Mouse (Mus musculus) MEL-GATA-1-ER (cell line): ENCODE results near the gene Cadps2.

ENCODE experiments used
- DNase-seq: peaks from one replicate; pipeline ENCODE4 v3.0.0-alpha.2; 2012; ENCODE audit warnings: low read depth; ENCODE audit errors: extremely low read depth

Gene Cadps2

DNA sequence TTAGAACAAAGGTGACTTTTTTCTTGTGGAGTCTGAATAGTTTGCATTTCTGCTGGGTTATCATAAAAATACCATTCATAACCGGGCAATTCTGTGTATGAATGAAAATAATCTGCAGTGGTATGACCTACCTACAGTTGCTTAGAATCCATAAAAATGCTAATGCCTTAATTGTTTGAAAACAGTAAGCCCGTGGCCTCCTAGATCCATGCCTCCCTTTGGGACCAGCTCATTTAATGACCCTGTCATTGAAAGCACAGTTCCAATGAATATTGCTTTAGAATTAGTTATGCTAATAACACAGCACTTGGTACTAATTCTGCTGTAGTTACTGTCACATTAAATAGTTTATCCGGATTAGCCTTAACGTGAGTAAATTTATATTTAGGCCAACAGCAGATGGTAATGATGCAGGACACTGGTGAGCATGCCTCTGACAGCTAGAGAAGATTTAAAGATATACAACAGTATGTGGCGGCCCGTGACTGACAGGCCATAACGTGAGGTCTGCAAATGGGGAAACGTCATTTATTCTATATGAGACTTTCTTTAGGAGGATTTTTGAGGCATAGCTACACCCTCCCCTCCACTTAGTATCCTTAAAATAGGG is 477.3 kb downstream of the Cadps2 start:
- DNase-seq: no peak

DNA sequence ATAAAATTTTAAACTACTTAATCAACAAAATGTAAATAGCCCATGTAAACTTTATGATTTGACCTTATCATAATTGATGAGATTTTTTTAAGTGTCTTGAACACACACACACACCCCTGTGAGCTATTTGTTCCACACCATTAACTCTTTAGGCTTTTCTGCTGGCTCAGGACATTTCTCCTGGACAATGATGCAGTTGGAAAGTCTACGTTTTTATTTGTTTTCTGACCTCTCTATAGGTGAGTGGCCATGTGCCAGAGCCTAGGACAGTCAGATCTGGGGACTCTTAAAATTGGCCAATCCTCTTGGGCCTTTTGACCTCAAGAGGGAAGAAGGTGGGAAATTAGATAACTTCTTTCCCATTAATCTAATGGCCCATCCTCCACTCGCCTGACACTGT is 478.6 kb downstream of the Cadps2 start:
- no peak for DNase-seq

DNA sequence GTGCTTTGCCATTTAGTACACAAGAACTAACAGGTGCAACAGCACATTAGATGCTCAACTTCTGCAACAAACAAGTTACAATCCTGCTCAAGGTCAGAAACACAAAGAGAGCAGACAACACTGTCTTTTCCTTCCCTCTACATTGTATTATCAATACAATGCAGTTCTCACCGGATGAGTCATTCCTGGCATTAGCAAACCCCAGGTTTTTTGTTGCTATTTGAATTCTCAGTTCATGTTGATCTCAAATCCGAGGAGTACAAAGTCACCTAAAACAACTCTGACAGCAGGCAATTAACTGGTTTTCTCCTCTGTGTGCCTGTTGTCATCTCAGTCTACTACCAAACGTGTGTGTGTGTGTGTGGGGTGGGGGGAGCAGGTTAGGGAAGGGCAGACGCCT is 483.1 kb downstream of the Cadps2 start:
- no peak for DNase-seq

DNA sequence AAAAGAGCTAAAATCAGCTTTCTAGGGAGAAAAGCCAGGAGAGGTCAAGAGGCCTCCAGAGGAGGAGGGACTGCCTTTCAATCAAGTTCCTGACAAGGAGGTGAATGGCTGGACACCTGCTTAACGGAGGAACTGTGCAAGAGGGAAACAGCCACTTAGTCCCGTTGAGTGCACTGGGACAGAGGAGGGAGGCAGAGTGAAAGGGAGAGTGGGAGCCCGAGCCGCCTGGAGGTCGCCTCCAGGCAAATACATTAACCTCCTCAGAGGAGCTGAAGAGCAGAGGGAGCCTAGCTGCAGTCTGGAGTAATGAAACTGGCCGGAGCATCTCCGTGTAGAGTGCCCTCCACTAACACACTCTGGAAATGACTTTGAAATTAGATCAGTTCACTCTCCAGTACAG is 485.7 kb downstream of the Cadps2 start:
- DNase-seq: no peak

DNA sequence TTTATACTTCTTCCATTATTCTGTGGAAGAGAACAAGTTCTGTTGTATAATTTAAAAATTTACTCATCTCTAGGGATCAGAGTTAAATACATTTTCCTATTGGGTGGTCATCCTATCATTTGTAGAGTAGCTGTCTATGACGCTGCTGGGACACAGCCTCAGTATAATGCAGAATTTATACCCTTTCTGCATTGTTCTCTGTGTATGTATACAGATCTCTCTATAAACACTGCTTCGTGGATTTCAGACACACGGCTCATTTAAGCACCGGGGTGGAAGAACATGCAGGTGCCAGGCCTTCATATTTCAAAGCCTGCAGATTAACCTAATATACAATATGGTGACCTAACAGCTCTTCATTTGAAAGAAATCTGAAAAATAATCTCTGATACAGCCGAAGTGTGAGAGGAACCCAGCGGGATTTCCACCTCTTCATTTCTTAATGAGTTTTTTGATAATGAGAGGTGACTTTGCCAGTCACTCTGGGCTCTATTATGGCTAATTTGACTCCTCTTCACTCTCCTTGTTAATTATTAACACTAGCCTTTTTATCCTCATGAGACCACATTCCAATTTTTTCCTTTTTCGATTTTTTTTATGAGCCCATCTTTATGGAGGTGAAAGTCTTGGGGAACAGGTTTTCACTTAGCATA is 501.7 kb downstream of the Cadps2 start:
- DNase-seq: no peak

DNA sequence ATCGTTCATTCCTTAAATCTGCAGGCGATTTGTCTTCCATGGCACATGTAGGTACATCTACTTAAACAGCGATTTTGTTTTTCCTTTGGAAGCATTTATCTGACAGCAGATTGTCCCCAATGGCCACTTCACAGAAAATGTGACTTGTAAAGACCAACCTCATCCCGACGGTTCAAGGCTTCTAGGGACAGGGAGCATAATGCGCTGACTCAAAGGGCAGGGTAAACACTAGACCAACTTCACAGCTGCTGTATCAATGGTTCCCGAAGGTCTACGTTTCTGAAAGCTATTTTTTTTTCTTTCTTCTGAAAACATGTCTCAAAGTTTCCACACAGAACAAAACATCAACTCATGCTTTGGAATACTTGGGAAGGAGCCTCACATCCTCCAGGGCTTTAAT is 524.3 kb downstream of the Cadps2 start:
- DNase-seq: no peak

DNA sequence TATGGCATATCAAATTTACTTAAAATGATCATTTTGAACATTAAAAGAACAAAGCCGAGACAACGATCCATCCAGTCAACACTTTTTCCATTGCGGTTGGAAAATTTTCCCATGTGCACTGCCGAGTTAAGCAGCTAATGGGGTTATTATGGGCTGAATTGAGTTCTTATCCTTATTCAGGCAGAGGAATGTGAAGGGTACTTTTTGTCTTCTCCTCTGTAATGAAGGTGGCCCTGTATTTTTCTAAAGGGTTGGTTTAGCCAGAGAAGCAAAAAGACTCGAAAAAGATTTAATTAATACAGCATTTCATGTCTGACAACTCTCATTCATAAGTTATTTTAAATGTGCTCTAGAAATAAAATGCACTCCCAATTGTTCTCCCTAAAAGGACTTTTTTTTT is 524.9 kb downstream of the Cadps2 start:
- DNase-seq: no peak

DNA sequence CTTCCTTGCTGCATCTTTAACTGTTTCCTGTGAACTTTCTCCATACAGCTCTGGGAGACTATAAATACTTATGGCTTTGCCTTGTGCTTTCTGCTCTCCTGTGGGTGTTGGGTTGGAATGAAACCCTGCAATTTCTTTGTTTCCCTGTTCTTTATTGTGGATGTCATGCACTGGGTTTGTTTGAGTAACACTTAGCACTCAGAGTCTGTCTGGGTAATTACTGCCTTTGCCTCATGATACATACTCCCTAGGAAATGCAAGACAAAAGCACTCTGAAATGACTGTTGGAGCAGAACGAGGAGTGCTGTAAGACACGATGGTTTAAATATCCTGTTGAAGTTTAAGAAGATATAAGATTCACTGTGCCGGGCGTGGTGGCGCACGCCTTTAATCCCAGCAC is 533.2 kb downstream of the Cadps2 start:
- no peak for DNase-seq

DNA sequence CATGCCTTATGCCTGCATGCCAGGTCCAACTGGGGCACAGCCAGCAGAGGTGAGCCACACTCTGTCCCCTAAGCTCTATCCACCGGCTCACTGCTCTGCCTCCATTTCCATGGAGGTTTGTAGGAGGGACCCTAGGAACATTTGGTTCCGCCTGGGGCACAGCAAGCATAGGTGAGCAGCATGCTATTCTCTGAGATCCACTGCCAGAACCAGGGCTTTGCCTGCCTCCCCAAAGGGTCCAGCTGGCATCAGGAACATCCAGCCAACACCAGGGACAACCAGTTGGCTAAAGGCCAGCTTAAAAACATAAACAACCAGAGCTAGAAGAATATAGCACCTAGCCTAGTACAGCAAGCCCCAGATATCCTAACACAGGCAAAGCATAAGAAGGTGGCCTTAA is 540.6 kb downstream of the Cadps2 start:
- no peak for DNase-seq

DNA sequence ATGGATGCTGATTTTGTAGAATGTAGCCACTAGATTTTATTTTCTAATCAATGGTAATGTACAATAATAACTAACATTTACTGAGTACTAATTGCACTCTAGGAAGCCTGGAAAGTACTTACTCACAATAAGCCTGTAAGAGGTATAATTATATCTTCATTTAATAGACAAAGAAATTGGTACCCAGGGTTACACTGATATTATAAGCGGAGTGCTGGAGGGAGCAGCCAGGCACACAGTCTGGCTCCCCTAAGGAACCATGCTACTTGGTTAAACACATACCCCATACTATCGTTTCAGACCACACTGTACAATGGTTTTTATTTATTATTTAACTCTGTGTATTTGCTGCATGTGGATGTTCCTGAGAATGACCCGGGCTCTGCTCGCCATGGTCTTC is 544.5 kb downstream of the Cadps2 start:
- no peak for DNase-seq

DNA sequence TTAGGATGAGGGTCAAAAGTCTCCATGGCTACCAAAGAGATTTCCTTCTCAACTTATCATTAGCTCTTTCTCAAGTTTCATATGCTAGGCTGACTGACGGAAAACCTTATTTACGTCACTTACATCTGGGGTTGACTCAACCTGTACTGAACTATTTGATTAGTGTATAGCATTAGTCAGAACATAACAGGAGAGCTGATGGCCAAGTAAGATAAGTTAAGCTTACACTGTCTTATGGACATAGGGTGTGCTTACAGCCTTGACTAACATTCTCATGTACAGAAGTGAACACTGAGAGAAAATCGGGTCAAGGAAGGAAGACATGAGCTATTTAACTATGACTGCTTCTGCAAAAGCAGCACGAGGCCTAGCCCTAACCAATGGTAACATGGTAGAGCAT is 550.5 kb downstream of the Cadps2 start:
- no peak for DNase-seq

DNA sequence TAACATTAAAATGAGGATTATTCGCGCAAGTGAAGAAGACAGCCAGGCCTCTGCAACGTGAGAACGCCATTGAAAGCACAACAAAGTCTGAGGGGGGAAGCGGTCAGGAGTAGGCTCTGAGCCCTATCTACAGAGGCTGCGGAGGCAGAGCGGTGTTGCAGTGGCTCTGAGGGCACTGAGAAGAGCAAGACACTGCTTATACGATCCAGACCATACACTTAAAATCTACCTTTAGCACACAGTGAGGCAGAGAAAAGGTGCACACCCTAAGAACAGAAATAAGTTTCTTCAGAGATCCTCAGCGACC is 557.8 kb downstream of the Cadps2 start:
- no peak for DNase-seq

DNA sequence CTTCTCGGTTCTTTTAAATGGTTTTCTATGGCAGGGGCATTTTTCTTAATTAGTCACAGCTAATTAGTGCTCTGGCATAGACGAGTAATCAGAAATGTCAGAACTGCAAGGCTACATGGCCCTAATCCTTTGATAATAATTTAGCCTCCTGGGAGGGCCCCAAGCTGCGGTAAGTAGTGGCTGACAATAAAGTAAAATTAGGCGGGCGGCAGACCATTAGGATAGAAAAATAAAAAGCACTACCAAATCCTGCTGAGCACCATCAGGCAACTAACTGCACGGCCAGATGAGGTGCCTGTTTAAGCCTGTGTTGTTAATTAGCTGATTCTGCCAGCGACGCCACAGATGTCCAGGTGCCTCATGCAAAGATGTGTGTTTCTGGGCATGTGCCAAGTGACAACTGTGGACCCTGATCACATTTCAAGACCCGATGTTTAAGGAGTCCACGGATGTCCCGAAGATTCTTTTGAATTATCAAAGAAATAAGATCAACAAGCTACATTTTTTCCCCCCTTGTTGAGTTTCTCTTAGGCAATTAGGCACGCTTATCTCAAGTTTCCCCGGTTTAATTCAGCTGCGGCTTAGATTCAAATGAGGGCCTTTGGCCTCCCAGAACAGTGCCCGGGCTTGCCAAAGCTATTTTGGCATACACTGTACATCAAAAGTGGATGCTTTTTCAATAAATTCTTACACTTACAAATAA is 558.3 kb downstream of the Cadps2 start:
- DNase-seq: no peak

DNA sequence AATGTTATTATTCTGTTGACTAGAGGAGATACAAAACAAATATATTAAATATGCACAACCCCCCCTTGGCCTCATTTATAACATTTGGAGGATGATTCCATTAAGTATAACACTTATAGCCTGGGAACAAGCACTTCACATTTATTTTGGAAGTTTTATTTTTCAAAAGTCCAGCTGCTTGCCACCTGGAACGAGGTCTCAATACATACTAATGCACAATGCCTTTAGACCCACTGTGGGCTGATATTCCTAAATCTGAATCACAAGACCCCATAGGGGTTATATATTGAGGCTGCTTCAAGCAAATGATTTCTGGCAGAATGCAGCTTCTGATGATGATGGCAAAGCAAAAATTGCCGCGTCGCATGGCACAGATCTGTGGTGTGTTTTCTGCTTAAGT is 565.7 kb downstream of the Cadps2 start:
- DNase-seq: no peak

DNA sequence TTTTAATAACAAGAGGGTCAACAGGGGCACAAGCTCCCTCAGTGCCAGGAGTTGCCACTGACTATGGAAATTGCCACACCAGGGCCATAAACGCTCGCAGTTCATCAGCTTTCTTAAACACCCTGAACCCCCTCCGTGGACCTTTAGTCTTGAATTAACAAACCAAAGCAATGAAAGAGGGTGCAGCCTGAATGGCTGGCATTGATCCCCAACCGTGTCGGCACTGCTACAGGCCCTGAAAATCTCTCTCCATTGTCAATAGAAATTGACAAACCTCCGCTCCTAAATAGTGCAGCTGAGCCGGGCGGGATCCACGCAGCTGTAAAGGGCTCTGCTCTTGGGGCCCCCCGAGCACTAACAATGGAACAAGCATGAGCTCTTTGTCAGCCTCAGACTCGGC is 566.2 kb downstream of the Cadps2 start:
- no peak for DNase-seq

DNA sequence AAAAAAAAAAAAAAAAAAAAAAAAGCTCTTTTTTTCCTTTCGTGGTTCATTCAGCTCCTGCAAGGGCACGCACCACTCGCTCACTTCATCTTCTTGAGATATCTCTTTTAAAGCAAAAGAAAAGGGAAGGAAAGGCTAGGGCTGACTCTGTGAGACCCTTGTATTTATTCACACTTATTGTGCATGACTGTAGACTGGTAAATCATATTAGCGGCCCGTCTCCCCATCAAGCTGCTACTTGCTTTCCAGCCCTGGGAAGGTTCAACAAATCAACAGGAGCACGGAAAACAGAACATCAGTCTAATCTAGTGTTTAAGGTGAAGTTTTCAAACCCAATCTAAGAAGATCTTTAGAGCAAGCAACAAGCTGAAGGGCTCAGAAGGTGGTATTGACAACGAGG is 566.7 kb downstream of the Cadps2 start:
- no peak for DNase-seq

DNA sequence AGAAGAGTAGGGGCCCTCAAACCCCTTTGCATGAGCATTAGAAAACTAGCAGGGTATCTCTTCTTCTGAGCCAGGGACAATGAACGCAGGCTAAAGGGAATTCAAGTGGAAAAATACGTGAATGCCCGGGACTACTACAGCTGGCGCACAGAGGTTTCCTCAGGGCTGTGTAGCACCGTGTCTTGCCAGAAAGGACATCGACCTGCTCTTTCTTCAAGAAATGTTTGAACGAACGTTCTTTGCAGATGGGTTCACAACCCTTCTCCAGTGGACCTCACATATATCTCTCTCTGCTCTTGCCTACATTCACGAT is 578.5 kb downstream of the Cadps2 start:
- no peak for DNase-seq

DNA sequence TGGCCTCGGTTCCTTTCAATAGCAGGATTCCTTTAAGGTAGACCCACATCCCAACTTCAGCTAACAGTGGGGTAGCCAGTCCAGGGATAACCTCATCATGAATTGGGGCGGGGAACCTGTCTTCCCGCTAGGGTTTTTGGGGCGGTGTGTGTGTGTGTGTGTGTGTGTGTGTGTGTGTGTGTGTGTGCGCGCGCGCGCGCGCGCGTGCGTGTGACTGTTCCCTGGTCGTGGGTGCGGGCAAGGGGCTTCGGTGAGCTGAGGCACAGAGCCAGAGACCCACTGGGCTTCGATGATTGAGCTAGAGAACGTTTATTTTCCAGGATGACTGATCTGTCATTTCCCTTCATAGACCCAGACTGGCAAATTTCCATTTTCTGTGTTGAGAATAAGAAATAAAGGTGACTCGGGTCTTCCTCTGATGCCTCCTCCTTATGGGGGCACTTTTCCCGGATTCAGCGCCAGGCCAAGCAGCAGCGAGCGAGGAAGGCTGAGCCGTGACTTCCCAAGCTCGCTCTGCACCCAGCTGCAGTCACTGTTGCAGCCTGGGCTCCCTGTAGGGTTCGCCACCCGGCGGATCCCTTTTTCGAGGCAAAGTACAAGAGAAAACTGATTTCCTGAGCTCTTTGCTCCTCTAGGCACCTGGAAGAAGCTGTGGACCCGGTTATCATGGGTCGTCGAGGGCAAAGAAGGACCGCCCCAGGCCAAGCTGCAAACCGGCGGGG is 579.0 kb downstream of the Cadps2 start:
- no peak for DNase-seq

DNA sequence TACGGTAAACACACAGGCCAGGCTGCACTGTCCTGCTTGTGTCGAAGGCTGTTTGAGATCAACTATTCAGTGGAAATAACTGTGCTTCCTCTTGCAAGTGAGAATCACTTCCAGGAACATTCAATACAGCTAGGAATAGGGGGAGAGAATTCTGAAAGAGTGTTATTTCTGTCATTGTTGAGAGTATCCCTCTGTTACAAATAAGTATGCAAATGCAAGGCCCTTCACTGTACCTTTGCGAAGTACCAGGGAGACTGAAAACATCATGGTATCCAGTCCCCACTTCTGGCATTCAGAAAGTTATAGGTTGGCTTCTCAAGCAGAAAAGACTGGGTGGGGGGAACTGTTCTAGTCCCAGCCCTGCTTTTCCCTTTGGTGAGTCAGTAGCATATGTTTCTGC is 581.2 kb downstream of the Cadps2 start:
- no peak for DNase-seq

DNA sequence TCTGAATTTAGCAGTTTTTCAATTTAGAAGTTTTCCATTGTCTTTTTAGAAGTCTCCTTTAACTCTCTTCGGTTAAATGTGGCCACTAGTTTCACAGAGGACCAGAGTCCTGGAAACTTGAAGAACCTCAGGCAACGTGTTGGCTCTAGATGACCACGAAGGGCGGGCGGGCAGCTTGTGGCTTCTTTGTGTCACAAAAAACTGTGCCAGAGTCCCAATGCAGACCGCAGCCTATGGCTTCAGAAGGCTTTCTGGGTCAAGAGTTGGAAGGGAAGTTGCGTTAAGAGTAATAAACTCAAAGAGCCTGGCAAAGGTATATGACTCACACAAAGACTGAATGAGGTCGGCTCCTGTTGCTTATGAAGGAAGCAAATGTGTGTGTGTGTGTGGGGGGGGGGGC is 584.1 kb downstream of the Cadps2 start:
- DNase-seq: no peak

DNA sequence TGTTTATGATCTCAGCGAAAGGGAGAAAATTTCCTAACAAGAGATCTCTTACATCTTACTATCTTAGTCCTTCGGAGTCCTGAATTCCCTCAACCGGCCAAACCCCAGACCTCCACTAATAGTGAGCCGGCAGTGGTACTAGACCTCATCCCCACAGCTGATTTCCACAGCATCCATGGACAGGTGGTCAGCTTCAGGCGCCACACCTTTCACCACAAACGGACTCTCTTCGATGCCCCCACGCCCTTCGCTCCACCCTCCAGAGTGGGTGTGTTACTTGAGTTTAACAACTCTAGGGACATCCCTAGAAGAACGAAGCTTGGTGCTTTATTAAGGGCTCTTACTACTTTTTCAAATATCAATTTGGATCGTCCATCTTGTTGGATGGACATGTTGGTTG is 584.6 kb downstream of the Cadps2 start:
- DNase-seq: no peak

DNA sequence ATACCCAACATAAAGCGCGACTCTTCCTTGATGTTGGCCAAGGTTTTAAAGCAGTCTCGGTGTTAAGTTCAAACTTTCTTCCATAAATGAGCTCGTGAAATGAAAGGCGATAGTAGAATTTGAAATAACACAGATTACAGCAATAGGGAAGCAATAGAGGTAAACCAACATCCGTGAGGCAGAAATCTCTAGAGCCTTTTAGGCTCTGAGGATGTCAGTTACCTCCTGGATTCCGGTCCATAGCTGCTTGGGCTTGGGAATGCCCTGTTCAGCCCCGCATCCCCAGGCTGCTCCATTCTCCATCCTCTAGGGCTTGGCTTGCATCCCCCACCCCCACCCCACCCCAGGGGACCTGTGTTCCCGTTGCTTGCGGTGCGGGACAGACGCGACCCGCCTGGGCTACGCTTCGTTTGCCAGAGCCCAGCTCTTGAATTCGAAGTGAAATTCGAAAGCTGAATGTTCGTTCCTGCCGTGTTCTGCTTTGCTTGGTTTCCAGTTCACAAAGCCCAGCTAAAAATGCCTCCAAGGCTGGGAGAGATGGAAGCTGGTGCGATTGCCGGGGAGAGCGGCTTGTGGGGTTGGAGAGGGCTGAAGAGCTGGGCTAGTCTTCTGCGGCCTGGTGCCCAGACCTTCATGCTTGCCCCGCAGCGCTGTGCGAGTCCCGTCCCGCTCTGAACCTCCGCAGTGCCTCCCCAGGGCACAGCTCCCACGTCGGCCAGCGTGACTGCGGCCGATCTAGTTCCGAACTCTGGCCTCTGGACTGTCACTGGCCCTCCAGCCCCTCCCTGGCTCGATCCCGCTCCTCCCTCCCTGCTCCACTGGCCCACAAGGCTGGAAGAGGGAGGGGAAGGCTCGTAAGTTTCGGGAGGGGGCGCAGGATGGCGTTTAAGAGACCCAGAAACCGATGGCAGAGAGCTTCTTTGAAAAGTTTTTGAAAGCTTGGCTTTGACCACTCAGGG is 585.6 kb downstream of the Cadps2 start:
- DNase-seq: no peak
